Mouse (Mus musculus) ES-Bruce4 (cell line): Measurements from ENCODE around the gene Ubr1. TPM values are rescaled to one million over a fixed set of nuclear protein-coding genes. Genes with fewer than 3 reads are reported as not detected.
A peak's percentile ranks its signal among the peaks of the same experiment; 100 is the strongest.
"Not testable (repeated sequence)": the region's sequence is repeated elsewhere in the genome, so short reads cannot be mapped to it uniquely, and the experiment has no call there.

Experiments
- H3K27ac ChIP-seq: 2 replicates; pipeline ENCODE4 v1.5.1; 2012; ENCODE audit warnings: low read length, inconsistent platforms; ENCODE audit not compliant: insufficient read depth
- H3K27me3 ChIP-seq: 2 replicates; pipeline ENCODE4 v1.6.1; 2012; ENCODE audit warnings: mild to moderate bottlenecking, low read length, inconsistent platforms; ENCODE audit not compliant: control insufficient read depth, poor library complexity, insufficient read depth, severe bottlenecking
- H3K36me3 ChIP-seq: 2 replicates; pipeline ENCODE4 v1.6.1; 2012; ENCODE audit warnings: inconsistent platforms, mild to moderate bottlenecking, low read length, moderate library complexity; ENCODE audit not compliant: control insufficient read depth, poor library complexity, insufficient read depth, severe bottlenecking
- H3K4me1 ChIP-seq: one replicate; pipeline ENCODE4 v1.8.1; 2011; ENCODE audit warnings: low read length; ENCODE audit not compliant: control insufficient read depth, insufficient read depth
- H3K4me3 ChIP-seq: 2 replicates; pipeline ENCODE4 v1.5.1; 2011; ENCODE audit warnings: low read depth, mild to moderate bottlenecking, low read length
- H3K9ac ChIP-seq: 2 replicates; pipeline ENCODE4 v1.6.1; 2012; ENCODE audit warnings: low read depth, mild to moderate bottlenecking, inconsistent platforms; ENCODE audit not compliant: poor library complexity, severe bottlenecking
- H3K9me3 ChIP-seq: replicated peaks from 2 replicates; pipeline ENCODE4 v1.6.1; 2012; ENCODE audit warnings: mild to moderate bottlenecking, low read length, inconsistent platforms; ENCODE audit not compliant: control insufficient read depth, poor library complexity, insufficient read depth, severe bottlenecking
- CTCF ChIP-seq: IDR thresholded peaks from one replicate; pipeline ENCODE4 v1.8.1; 2011; ENCODE audit warnings: low read depth, low read length
- EP300 ChIP-seq: IDR thresholded peaks from 2 replicates; pipeline ENCODE4 v1.6.1; 2011; ENCODE audit warnings: low read depth, low read length; ENCODE audit not compliant: insufficient read depth
- POLR2A ChIP-seq: IDR thresholded peaks from one replicate; pipeline ENCODE4 v1.8.1; 2011; ENCODE audit warnings: low read length; ENCODE audit not compliant: insufficient read depth
- polyA plus RNA-seq: library from polyadenylated mRNA; stranded (reverse); fragments of >200 nt; gene quantifications from 2 replicates; pipeline ENCODE4 v1.2.4, GENCODE M21; 2011; ENCODE audit warnings: low read depth; ENCODE audit not compliant: missing spikeins, insufficient read depth, insufficient read length

The Ubr1 gene
- polyA plus RNA-seq, 1 experiment = 29.5 TPM

- H3K9me3 ChIP-seq = no peaks in the 10 kb centered on the region
- peak overlapping the region; percentile 93 for H3K4me3 ChIP-seq
- H3K27ac ChIP-seq = no peak overlapping the region
- no peak for TF ChIP-seq EP300
- TF ChIP-seq POLR2A = no peak
- TF ChIP-seq CTCF = no peak
- no peaks in the 10 kb centered on the region for H3K27me3 ChIP-seq
- H3K9ac ChIP-seq = peak overlapping the region; percentile 40
- H3K4me1 ChIP-seq = no peaks in the 10 kb centered on the region
- no peaks in the 10 kb centered on the region for H3K36me3 ChIP-seq
Observed at GRCm38 (mm10) chr2:121008664-121009007, 38.1 kb upstream of the Ubr1 start.

- Histone ChIP-seq H3K9me3 (no peaks in the 10 kb centered on the region), H3K4me3 (peak within 1 kb of the TSS; percentile 93), H3K27me3 (no peaks in the 10 kb centered on the region), H3K27ac (no peak within 1 kb of the TSS), H3K4me1 (no peaks in the 10 kb centered on the region), H3K9ac (peak within 1 kb of the TSS; percentile 40), H3K36me3 (no peaks in the 10 kb centered on the region)
- TF ChIP-seq CTCF (no peak), EP300 (peak; percentile 20; the same call in 1 of the 2 replicates), POLR2A (peak; percentile 36)
Observed at GRCm38 (mm10) chr2:121007925-121008663, 37.6 kb upstream of the Ubr1 start, which contains the start of gene Ccndbp1. TSS of gene Ccndbp1 (plus strand) at chr2:121008403.

GRCm38 (mm10) chr2:121006986-121007385 lies 36.5 kb upstream of the Ubr1 start:
- Histone ChIP-seq H3K4me1 (no peaks in the 10 kb centered on the region), H3K27ac (no peak overlapping the region), H3K36me3 (no peaks in the 10 kb centered on the region), H3K9me3 (no peaks in the 10 kb centered on the region), H3K9ac (no peak overlapping the region), H3K4me3 (no peak overlapping the region), H3K27me3 (no peaks in the 10 kb centered on the region)
- no peak for TF ChIP-seq EP300
- no peak for TF ChIP-seq POLR2A
- no peak for TF ChIP-seq CTCF

- no peak overlapping the region for H3K4me3 ChIP-seq
- no peaks in the 10 kb centered on the region for H3K9me3 ChIP-seq
- H3K36me3 ChIP-seq = no peaks in the 10 kb centered on the region
- no peak overlapping the region for H3K27ac ChIP-seq
- no peak overlapping the region for H3K9ac ChIP-seq
- H3K4me1 ChIP-seq = no peaks in the 10 kb centered on the region
- no peak for TF ChIP-seq CTCF
- TF ChIP-seq EP300 = no peak
- no peak for TF ChIP-seq POLR2A
- H3K27me3 ChIP-seq = no peaks in the 10 kb centered on the region
Observed at GRCm38 (mm10) chr2:121004018-121004811, 33.7 kb upstream of the Ubr1 start.

- H3K9ac ChIP-seq = no peak overlapping the region
- no peak overlapping the region for H3K4me3 ChIP-seq
- H3K27me3 ChIP-seq = no peaks in the 10 kb centered on the region
- H3K27ac ChIP-seq = no peak overlapping the region
- TF ChIP-seq CTCF = peak; percentile 37
- TF ChIP-seq EP300 = no peak
- no peaks in the 10 kb centered on the region for H3K36me3 ChIP-seq
- no peaks in the 10 kb centered on the region for H3K4me1 ChIP-seq
- no peaks in the 10 kb centered on the region for H3K9me3 ChIP-seq
Observed at GRCm38 (mm10) chr2:121003586-121003985, 33.1 kb upstream of the Ubr1 start.

- H3K4me1 ChIP-seq = no peaks in the 10 kb centered on the region
- H3K9me3 ChIP-seq = no peaks in the 10 kb centered on the region
- H3K4me3 ChIP-seq = no peak overlapping the region
- TF ChIP-seq EP300 (no peak), POLR2A (no peak), CTCF (no peak)
- H3K36me3 ChIP-seq = no peaks in the 10 kb centered on the region
- H3K27me3 ChIP-seq = no peaks in the 10 kb centered on the region
- H3K27ac ChIP-seq = no peak overlapping the region
- no peak overlapping the region for H3K9ac ChIP-seq
Observed at GRCm38 (mm10) chr2:120998863-120999262, 28.3 kb upstream of the Ubr1 start.

- H3K27ac ChIP-seq, H3K9ac ChIP-seq, H3K4me3 ChIP-seq, H3K4me1 ChIP-seq, H3K27me3 ChIP-seq, H3K9me3 ChIP-seq, H3K36me3 ChIP-seq: not testable (repeated sequence)
Observed at GRCm38 (mm10) chr2:120996607-120997006, 26.1 kb upstream of the Ubr1 start.
